Mouse (Mus musculus) adrenal gland, postnatal 4 days (tissue): Measurements from ENCODE around the gene Gm49369. TPM values are rescaled to one million over a fixed set of nuclear protein-coding genes. Genes with fewer than 3 reads are reported as not detected.

ENCODE experiments used
- DNase-seq, 2 experiments: peaks; one replicate each; pipeline ENCODE4 v3.0.0; 2021 to 2022; ENCODE audit warnings: low spot score in 2 of 2, mixed read lengths in 2 of 2
- total RNA-seq, 2 experiments: library from RNA; stranded (reverse); gene quantifications; 2 replicates each; pipeline ENCODE4 v1.2.3; 2021

Gene Gm49369
- total RNA-seq, 2 experiments from 2014 or later: 0.48 to 4.3 TPM

DNA sequence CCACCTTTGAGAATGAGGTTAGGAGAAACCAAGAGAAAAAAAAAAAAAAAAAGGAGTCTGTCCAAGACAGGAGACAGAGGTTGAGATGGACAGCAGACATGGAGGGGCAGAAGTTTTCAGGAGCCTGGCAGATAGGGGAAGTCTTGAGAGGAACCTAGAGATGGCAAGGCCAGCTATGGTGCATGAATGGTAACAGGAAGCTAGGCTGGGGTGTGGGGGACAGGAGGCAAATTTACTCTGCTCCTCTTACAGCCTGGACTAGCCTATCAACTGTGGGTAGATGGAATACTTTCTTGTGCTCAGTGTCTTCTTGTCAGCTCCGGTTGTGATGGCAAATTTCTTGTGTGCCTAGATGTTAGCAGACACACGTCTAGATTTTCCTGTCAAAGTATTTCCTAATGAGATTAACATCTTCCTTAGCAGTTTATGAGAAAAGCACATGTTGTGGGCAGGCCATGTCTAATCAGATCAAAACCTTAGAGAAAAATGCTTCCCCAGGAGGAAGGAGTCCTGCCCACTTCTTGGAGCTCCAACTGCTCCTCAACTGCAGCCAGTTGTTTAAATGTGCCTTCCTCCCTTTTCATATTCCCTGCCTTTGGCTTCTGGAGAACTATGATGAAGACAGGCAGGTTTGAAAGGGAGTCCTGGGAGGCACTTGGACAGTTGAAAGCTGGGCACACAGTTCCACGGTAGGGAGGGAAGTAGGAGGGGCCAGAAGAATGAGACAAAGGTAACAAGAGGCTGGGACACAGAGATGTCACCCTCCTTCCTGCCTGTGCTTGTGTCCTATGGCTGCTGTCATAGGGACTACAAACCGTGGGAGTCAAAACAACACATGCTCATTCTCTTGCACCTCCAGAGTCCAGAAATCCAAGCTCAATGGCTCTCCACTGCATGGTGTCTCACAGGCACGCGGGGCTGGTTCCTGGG lies 12.1 kb upstream of the Gm49369 start:
- DNase-seq: no peak

DNA sequence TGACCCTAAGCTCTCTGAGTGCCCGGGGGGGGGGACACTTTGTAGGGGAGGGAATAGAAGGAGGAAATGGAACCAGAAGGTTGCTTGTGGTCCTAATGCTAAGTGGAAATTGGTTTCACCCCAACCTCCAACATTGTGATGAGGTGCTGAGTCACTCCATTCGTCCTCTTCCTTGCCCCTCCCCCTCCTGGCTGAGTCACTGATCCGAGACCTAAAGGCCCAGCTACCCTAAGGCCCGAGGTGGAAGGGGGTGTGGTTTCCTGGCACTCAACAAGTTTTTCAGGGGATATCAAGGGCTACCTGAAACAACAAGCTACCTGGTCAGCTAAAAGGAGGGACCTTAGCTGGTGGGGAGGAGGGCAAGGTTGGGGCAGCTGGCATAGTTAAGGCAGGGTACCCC lies 10.7 kb upstream of the Gm49369 start:
- peak in 1 of 2 experiments; percentile 34 for DNase-seq

DNA sequence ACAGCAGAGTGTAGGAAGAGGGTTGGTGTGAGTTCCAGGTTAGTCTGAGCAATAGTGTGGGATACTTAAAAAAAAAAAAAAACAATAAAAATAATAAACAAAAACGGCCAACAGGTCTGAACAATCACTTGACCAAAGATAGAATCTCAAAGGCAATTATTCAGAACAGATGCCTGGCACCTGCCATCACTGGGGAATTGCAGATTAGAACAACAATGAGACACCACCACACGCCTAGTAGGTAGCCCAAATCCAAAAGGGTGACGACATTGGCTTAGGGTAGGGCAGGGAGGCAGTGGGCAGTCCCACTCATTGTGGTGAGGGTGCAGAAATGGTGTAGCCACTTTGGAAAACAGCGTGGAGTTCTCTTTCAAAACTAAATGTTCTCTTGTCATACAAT lies 9.1 kb upstream of the Gm49369 start:
- no peak for DNase-seq

DNA sequence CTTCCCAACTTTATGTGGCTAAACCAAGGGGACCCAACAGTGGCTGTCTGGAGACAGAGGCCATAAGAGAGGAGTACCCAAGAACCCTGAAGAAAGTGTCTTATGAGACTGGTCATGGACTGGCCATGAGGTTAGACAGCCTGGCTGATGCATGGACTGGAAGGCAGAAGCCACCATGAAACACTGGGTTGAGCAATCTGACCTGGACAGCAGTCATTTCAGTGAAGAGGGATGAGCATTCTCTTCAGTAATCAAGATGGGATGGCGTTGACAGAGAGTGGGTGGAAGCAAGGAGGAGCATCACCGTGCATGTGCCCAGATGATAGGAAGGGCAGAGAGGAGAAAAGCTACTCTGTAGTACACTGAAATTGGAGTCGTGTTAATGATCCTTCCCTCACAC lies 8.6 kb upstream of the Gm49369 start:
- no peak for DNase-seq

- DNase-seq: no peak
These were observed 7.6 kb upstream of the Gm49369 start for GRCm38 (mm10) chr7:142389961-142390650.

DNA sequence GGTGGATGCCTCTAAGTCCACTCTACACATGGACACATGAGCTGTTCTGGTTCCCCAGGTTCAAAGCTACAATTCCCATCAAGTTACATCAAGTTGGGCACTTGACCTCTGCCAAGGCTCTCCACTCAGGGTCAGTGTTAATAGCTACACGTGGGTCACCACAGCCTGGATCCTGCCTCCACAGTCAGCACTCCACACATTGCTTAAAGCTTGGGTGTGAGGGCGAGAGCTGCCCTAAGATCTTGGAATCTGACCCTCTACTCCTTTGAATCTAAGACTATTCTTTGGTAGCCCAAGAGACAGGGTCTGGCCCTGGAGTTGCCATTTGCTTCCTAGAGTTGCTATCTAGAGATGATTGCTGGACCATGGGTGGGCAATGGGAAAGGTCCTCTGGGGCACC lies 6.3 kb upstream of the Gm49369 start:
- DNase-seq: no peak

- no peak for DNase-seq
These were observed 5.7 kb upstream of the Gm49369 start for GRCm38 (mm10) chr7:142388198-142388597.

DNA sequence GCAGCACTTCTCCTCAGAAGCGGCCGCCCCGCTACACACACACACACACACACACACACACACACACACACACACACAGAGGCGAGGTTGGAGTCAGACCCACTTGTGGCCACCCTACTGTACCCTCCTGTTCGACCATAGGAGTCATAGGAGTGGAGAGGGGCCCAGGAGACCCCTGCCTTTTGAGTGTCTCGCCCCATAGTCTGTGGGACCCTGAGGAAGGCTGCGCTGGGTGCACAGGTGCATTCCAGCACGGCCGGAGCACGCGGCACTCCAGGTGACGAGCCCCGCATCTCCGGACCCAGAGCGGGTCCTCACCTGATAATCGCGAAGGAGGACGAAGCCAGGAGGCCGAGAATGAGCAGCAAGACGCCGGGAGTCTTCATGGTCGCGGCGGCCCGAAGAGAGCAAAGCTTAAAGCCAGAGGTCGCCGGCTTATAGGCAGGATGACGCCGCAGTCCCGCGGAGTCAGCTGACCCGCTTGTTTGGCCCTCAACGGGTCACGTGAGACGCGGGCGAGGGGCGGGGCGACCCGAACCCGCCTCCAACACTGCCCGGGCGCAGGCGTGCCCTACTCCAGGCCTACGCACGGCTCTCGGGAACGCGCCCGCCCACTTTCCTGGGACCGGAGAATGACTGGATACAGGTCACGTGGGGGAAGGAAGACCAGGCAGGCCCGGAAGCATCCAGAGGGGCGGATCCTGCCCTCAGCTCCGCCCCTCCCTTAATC lies 5.1 kb upstream of the Gm49369 start, which contains the start of gene Ctsd:
Gene Ctsd (minus strand): TSS at position 620 of the 730 bp plus-strand sequence.
- peak; percentile 91 to 97 for DNase-seq

DNA sequence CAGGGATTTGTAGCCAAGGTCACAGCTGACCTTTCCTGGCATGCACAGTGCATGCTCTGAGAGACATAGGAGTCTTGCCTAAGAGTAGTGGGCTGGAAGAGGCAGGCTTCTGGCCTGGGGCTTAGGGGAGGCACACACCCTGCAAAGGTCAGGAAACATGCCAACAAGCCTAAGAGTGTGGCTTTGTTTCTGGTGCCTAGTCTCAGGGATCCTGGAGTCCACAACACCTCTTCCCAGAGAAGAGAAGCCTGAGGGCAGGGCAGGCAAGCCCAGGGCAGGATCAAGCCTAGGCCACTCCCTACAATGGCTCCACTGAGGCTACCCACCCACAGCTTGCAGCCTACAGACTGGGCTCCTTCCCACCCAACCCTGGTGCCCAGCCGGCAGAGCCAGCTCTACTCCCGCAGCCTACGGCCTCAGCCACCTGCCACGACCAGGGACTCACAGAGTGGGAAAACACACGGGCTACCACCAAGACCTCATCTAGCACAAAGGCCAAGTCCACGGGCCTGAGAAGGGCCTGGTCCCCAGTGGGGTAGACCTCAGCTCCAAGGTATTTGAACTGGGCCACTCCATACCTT lies 4.2 kb upstream of the Gm49369 start:
- DNase-seq: peak in 1 of 2 experiments; percentile 19

DNA sequence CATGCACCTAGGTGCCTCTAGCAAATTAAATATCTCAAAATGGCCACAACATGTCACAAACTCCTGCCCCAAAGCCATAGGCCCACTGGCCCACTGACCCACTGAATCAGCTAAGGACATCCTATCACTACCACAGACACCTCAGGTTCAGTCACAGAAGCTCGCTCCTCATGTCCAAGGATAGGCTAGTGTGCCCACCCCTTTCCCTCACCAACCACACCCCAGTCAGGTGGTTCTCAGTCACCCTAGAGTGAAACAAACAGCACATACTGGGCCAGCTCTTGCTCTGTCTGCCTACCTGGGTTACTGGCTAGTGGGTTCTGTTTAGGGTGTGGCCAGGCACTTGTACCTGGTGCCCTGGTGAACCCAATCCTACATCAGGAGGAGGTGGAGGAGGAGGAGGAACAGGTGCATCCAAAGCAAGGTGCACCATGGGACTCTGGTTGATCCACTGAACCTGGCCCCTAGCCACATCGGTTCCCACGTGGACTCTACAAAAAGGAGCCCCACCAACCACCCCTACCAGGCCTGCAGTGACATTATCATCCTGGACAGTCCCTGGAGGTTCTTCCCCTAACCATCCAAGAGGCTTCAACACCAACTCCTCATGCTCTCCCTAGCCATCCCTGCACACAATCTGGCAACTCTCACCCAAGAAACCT lies 3.4 kb upstream of the Gm49369 start:
- no peak for DNase-seq

- no peak for DNase-seq
These were observed 1.8 kb upstream of the Gm49369 start for GRCm38 (mm10) chr7:142384306-142384705.

- no peak for DNase-seq
These were observed 1.3 kb downstream of the Gm49369 start for GRCm38 (mm10) chr7:142381175-142381574.

DNA sequence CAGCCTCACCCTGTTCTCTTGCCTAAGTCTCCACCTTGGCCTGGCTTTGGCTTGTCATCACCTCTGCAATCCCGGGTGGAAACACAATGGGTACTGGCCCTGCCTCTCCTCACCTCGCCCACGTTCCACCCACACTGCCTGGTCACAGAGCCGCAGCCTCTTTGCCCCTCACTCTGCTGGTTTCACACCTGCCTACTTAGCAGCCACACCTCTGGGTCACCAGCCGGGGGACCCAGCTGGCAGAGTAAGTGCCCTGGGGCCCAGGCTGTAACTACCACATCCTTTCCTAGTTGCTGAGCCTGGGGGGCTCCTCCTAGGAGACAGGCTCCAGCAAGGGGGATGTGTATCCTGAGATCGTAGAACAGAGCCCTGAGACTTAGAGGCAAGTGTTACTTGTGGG lies 3.3 kb downstream of the Gm49369 start:
- no peak for DNase-seq

DNA sequence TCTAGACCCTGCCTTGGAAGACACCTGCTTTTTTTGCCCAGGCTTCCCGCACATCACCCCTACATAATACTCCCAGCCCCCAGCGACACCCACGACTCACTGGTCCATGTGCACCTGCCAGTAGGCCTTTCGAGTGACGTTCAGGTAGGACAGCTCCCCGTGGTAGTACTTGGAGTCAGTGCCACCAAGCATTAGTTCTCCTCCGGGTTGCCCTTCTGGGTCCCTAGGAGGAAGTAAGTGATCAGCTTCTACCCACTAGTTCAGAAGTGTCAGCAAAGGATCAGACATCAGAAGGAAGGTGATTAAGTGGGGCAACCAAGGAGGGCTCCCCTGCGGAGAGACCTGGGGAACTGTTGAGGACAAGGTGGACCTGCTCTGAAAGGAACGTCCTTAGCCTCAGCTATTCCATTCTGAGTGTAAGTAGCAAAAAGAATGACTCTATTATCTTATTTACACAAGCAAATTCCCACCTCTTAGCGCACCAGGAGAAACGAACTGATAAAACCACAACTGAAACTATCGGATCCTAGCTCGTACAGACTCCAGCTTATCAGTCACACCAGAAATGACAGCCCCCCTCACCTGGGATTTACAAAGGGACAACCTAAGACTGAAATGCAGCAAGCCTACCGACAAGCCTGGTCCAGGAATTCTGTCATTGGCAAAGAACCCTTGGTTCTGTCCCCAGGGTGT lies 5.1 kb downstream of the Gm49369 start:
- DNase-seq: no peak

- no peak for DNase-seq
These were observed 6.4 kb downstream of the Gm49369 start for GRCm38 (mm10) chr7:142376096-142376495.

- peak in 1 of 2 experiments; percentile 51 for DNase-seq
These were observed 7.2 kb downstream of the Gm49369 start for GRCm38 (mm10) chr7:142375261-142375724.

- no peak for DNase-seq
These were observed 8.0 kb downstream of the Gm49369 start for GRCm38 (mm10) chr7:142374413-142375015.

GRCm38 (mm10) chr7:142373641-142374412 lies 8.6 kb downstream of the Gm49369 start, which contains the start of gene Ifitm10:
Gene Ifitm10 (minus strand): TSS chr7:142373753.
- DNase-seq: no peak

- DNase-seq: no peak
These were observed 9.4 kb downstream of the Gm49369 start for GRCm38 (mm10) chr7:142373039-142373438.
